Mouse (Mus musculus): ENCODE results near the gene 2610042L04Rik. TPM values are rescaled to one million over a fixed set of nuclear protein-coding genes. Genes with fewer than 3 reads are reported as not detected.
"Not testable (repeated sequence)": the region's sequence is repeated elsewhere in the genome, so short reads cannot be mapped to it uniquely, and the experiment has no call there.

Gene 2610042L04Rik
- polyA plus RNA-seq, 1 experiment from 2014 or later = not detected

DNA sequence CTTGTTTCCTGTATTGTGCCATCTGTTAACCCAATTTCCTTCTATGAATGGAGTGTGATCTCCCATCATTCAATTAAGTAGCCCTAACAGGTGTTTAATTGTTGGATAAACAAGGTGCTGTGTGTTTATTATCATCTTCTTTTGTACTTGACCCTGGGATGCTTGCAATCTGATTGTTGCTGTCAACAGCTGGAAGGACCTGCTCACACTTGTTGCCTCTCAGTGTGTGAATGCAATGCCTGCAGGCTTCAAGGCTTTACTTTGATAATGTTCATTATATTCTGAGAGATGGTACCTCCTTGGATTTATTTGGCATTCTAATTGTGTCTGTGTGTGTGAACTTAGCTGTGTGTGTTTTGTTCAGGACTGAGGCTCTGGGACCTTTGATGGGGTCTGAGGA is 64.1 kb downstream of the 2610042L04Rik start:
- H3K9ac ChIP-seq (ENCODE audit: low read length); H3K4me3 ChIP-seq (replicated peaks; ENCODE audit: low read length); ATAC-seq (ENCODE audit: insufficient read depth, low FRiP score); H3K36me3 ChIP-seq (ENCODE audit: control insufficient read depth, insufficient read depth, low read length); H3K4me2 ChIP-seq (ENCODE audit: low read depth, low read length); H3K4me1 ChIP-seq (ENCODE audit: control insufficient read depth, insufficient read depth, low read length); H3K27ac ChIP-seq (ENCODE audit: low read length); H3K9me3 ChIP-seq (replicated peaks; ENCODE audit: control insufficient read depth, low read length); H3K27me3 ChIP-seq (ENCODE audit: control insufficient read depth, insufficient read depth, low read length): not testable (repeated sequence)

DNA sequence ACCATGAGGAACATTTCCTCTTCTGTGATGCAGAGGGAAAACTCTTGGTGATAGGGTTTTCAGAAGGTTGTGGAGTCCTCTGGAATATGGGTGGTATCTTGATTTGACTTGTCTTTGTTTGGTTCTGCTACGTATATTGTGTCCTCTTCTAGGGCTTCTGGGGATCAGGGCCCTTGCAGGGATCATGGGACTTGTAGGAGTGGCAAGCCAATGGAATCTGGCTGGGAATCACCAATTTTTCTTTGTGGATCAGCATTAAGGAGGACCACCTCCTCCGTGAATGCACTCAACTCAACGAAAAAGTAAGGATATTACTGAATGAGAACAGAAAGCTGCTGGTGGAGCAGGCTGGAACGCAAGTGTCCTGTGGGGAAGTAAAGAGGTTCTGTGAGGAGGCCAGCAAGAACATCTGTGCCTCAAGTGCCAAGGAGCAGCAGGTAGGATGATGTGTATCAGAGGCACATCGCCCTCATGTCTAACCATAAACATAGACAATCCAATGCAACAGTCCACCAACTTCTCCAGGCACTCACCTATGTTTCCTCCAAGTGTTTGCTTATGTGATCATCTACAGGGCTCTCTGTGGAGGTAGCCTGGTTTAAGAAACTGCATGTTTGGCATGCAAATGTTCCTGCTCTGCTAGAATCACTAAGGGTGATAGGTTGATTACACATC is 65.7 kb downstream of the 2610042L04Rik start:
- not testable (repeated sequence) for H3K4me2 ChIP-seq (ENCODE audit: low read depth, low read length); H3K4me3 ChIP-seq (replicated peaks; ENCODE audit: low read length); H3K9me3 ChIP-seq (replicated peaks; ENCODE audit: control insufficient read depth, low read length); H3K36me3 ChIP-seq (ENCODE audit: control insufficient read depth, insufficient read depth, low read length); H3K27me3 ChIP-seq (ENCODE audit: control insufficient read depth, insufficient read depth, low read length); ATAC-seq (ENCODE audit: insufficient read depth, low FRiP score); H3K9ac ChIP-seq (ENCODE audit: low read length); H3K27ac ChIP-seq (ENCODE audit: low read length); H3K4me1 ChIP-seq (ENCODE audit: control insufficient read depth, insufficient read depth, low read length)
- WGBS = 80% methylated on average over 5 of the region's 5 CpGs

DNA sequence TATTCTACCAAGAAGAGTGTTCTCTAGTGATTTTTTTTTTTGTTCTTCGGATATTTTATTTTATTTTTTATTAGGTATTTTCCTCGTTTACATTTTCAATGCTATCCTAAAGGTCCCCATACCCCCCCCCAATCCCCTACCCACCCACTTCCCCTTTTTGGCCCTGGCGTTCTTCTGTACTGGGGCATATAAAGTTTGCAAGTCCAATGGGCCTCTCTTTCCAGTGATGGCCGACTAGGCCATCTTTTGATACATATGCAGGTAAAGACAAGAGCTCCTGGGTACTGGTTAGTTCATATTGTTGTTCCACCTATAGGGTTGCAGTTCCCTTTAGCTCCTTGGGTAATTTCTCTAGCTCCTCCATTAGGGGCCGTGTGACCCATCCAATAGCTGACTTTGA is 66.7 kb downstream of the 2610042L04Rik start:
- 78% methylated on average over 5 of the region's 5 CpGs for WGBS
- H3K4me2 ChIP-seq (ENCODE audit: low read depth, low read length); H3K27me3 ChIP-seq (ENCODE audit: control insufficient read depth, insufficient read depth, low read length); H3K36me3 ChIP-seq (ENCODE audit: control insufficient read depth, insufficient read depth, low read length); H3K4me1 ChIP-seq (ENCODE audit: control insufficient read depth, insufficient read depth, low read length); ATAC-seq (ENCODE audit: insufficient read depth, low FRiP score); H3K9me3 ChIP-seq (replicated peaks; ENCODE audit: control insufficient read depth, low read length); H3K4me3 ChIP-seq (replicated peaks; ENCODE audit: low read length); H3K27ac ChIP-seq (ENCODE audit: low read length); H3K9ac ChIP-seq (ENCODE audit: low read length): not testable (repeated sequence)

DNA sequence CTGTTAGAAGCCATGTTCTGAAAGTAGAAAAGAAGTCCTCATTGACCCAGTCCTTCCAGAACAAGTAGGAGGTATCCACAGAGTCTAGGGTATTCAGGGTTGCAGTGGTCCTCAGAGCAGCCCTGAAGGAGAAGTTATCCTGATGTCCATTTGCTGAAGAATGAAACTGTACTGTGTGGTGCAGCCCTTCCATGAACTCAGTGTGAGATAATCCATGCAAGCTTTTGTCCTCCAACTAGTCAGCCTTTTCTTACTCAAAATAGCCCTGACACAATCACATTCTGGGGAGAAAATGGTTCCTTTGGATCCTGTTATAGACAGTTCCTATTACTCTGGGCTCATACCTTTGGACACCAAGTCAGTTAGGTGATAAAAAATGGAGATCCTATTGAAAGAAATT is 69.3 kb downstream of the 2610042L04Rik start:
- H3K27me3 ChIP-seq (ENCODE audit: control insufficient read depth, insufficient read depth, low read length); H3K9me3 ChIP-seq (replicated peaks; ENCODE audit: control insufficient read depth, low read length); H3K36me3 ChIP-seq (ENCODE audit: control insufficient read depth, insufficient read depth, low read length); H3K27ac ChIP-seq (ENCODE audit: low read length); ATAC-seq (ENCODE audit: insufficient read depth, low FRiP score); H3K4me3 ChIP-seq (replicated peaks; ENCODE audit: low read length); H3K9ac ChIP-seq (ENCODE audit: low read length); H3K4me1 ChIP-seq (ENCODE audit: control insufficient read depth, insufficient read depth, low read length); H3K4me2 ChIP-seq (ENCODE audit: low read depth, low read length): not testable (repeated sequence)

Other genes starting within 250 kb of the 2610042L04Rik start
- gene Gm8108, start 224.2 kb upstream of the 2610042L04Rik start, polyA plus RNA-seq (2015; fragmentation: Nextera tagmentation; extraction: Ambion mirVana) = 0.36 and 0.77 TPM in 2 replicates
- not detected in 2 replicates for gene Gm3127, start 169.7 kb upstream of the 2610042L04Rik start, polyA plus RNA-seq (2015; fragmentation: Nextera tagmentation; extraction: Ambion mirVana)
- 0.29 TPM in 1 of 2 replicates, not detected in the other for gene Gm2974, start 152.2 kb upstream of the 2610042L04Rik start, polyA plus RNA-seq (2015; fragmentation: Nextera tagmentation; extraction: Ambion mirVana)
- not detected in 2 replicates for gene Gm3138, start 85.1 kb upstream of the 2610042L04Rik start, polyA plus RNA-seq (2015; fragmentation: Nextera tagmentation; extraction: Ambion mirVana)
- not detected in 2 replicates for gene Gm3149, start 17.5 kb upstream of the 2610042L04Rik start, polyA plus RNA-seq (2015; fragmentation: Nextera tagmentation; extraction: Ambion mirVana)
- not detected in 2 replicates for gene Gm3159, start 62.8 kb downstream of the 2610042L04Rik start, polyA plus RNA-seq (2015; fragmentation: Nextera tagmentation; extraction: Ambion mirVana)
- gene Gm3164, start 80.7 kb downstream of the 2610042L04Rik start, polyA plus RNA-seq (2015; fragmentation: Nextera tagmentation; extraction: Ambion mirVana) = not detected in 2 replicates
- not detected in 2 replicates for gene Gm3173, start 96.2 kb downstream of the 2610042L04Rik start, polyA plus RNA-seq (2015; fragmentation: Nextera tagmentation; extraction: Ambion mirVana)
- gene Gm3182, start 147.0 kb downstream of the 2610042L04Rik start, polyA plus RNA-seq (2015; fragmentation: Nextera tagmentation; extraction: Ambion mirVana) = not detected in 2 replicates
- gene Gm3047, start 220.6 kb downstream of the 2610042L04Rik start, polyA plus RNA-seq (2015; fragmentation: Nextera tagmentation; extraction: Ambion mirVana) = not detected in 2 replicates